Mouse (Mus musculus) forebrain, embryonic 11.5 days (tissue): ENCODE measurements around the gene Celf6. TPM values are rescaled to one million over a fixed set of nuclear protein-coding genes. Genes with fewer than 3 reads are reported as not detected.

Experiments
- ATAC-seq: fragments of 200-750 bp; cut with Nextera tagmentation; replicated peaks from 2 replicates; pipeline ENCODE4 v1.8.0; 2017; ENCODE audit warnings: moderate TSS enrichment; ENCODE audit not compliant: low FRiP score
- DNase-seq: peaks from one replicate; pipeline ENCODE4 v3.0.0-alpha.2; 2017; ENCODE audit warnings: low spot score
- H3K27ac ChIP-seq: fragments of 300-500 bp; sonication (generic); 2 replicates; pipeline ENCODE4 v1.5.1; 2014; ENCODE audit warnings: low read depth, low read length
- H3K27me3 ChIP-seq: fragments of 300-500 bp; sonication (generic); 2 replicates; pipeline ENCODE4 v1.6.1; 2014; ENCODE audit warnings: mild to moderate bottlenecking, low read length, mixed read lengths; ENCODE audit not compliant: control insufficient read depth, insufficient read depth
- H3K36me3 ChIP-seq: fragments of 300-500 bp; sonication (generic); 2 replicates; pipeline ENCODE4 v1.6.1; 2014; ENCODE audit warnings: mild to moderate bottlenecking, low read length, moderate library complexity, mixed read lengths; ENCODE audit not compliant: control insufficient read depth, insufficient read depth
- H3K4me1 ChIP-seq: fragments of 300-500 bp; sonication (generic); replicated peaks from 2 replicates; pipeline ENCODE4 v1.6.1; 2014; ENCODE audit warnings: low read length, mixed read lengths; ENCODE audit not compliant: control insufficient read depth, insufficient read depth
- H3K4me2 ChIP-seq: fragments of 300-500 bp; sonication (generic); 2 replicates; pipeline ENCODE4 v1.6.1; 2014; ENCODE audit warnings: low read depth, mild to moderate bottlenecking, low read length, moderate library complexity, mixed read lengths; ENCODE audit not compliant: severe bottlenecking
- H3K4me3 ChIP-seq: fragments of 300-500 bp; sonication (generic); 2 replicates; pipeline ENCODE4 v1.5.1; 2014; ENCODE audit warnings: low read depth, low read length
- H3K9ac ChIP-seq: fragments of 300-500 bp; sonication (generic); 2 replicates; pipeline ENCODE4 v1.6.1; 2014; ENCODE audit warnings: low read length
- H3K9me3 ChIP-seq: fragments of 300-500 bp; sonication (generic); 2 replicates; pipeline ENCODE4 v1.6.1; 2016; ENCODE audit warnings: low read length, mixed read lengths; ENCODE audit not compliant: control insufficient read depth
- WGBS: fragments of 180-500 bp; shearing (Covaris S2); extraction: QIAGEN DNeasy Blood & Tissue Kit; methylation state at CpG from one replicate; pipeline ENCODE4 v1.1.7; 2014; 5-methylcytosine and 5-hydroxymethylcytosine counted together
- polyA plus RNA-seq: library from polyadenylated mRNA; unstranded; fragments of >200 nt; fragmentation: Nextera tagmentation; extraction: Ambion mirVana; gene quantifications from 2 replicates; pipeline ENCODE4 v1.2.1, GENCODE M21; 2014

Gene Celf6
- polyA plus RNA-seq, 1 experiment from 2014 or later, result 8.3 TPM

DNA sequence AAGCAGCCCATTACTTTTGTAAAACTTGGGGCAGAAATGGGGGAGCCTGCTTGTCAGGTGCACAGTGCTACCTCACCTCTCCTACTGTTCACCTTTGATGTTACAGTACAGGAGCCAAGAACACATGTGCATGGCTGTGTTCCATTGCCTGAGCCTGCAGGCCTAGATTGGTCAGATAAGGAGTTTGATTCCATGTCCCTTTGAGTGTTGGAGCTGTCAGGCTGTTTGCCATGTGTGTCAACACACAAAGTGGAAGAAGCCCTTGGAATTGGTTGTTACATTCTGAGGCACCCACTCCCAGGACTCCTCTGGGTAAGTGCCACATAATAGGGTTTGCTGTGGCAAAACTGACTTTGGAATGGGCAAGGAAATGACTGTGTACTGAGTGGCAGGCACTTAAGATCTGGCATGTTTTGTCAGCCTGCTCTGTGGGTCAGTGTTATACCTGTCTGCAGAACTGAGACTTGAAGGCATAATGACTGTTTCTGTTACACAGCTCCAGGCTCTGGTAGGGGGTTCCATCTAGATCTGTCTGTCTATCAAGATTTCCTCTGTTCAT, 34.9 kb upstream of the Celf6 start:
- H3K4me1 ChIP-seq, result peaks cover 5% of the 10 kb centered on the region; the same call in 1 of the 2 replicates
- H3K9ac ChIP-seq, result no peak overlapping the region
- no peak overlapping the region for H3K4me3 ChIP-seq
- H3K27ac ChIP-seq, result no peak overlapping the region
- DNase-seq, result no peak
- no peak overlapping the region for H3K4me2 ChIP-seq
- H3K36me3 ChIP-seq, result no peaks in the 10 kb centered on the region
- 0 out of 2 replicates have a peak, but pooled peaks cover 2% of the 10 kb centered on the region for H3K27me3 ChIP-seq
- no peaks in the 10 kb centered on the region for H3K9me3 ChIP-seq
- no peak for ATAC-seq

DNA sequence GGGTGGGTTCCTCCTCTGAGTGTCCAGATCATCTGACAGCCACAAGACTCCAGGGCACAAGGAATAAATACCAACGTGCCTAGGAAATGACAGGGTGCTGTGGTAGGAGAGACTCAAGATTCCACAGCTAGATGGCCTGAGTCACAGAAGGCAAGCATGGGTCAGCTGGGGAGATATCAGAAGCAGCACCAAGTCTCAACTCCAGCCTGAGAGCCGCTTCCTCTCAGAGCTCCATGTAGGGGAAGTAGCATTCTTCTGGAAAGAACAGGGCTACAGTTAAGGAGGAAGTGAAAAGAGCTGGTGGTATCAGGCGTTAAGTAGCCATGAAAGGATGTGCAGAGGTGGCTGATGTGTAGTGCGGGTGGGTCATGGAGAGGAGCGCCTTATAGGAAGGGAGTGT, 33.0 kb upstream of the Celf6 start:
- Histone ChIP-seq H3K4me2 (no peak overlapping the region), H3K9ac (no peak overlapping the region), H3K27ac (no peak overlapping the region), H3K4me3 (no peak overlapping the region), H3K27me3 (0 out of 2 replicates have a peak, but pooled peaks cover 2% of the 10 kb centered on the region), H3K36me3 (no peaks in the 10 kb centered on the region), H3K9me3 (no peaks in the 10 kb centered on the region), H3K4me1 (peaks cover 5% of the 10 kb centered on the region; the same call in 1 of the 2 replicates)
- WGBS, result 93% methylated on average over 5 of the region's 5 CpGs
- DNase-seq, result no peak
- no peak for ATAC-seq

DNA sequence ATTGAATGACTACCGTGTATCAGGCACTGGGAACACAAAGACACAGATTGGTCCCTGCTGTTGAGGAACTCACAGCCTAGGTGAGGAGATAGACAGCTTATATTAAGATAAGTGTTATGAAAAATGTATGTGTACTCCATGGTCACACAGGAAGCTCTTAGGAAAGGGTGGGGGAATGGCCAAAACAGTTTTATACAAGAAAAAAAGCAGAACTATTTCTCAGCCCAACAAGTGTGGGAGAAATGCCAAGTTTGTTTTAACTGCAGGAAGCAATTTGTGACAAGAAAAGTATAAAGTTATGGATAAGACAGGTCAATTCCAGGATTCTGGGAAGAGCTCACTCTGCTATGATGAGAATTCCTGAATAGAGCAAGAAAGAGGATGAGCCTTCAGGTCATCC, 29.8 kb upstream of the Celf6 start:
- DNase-seq, result no peak
- no peak for ATAC-seq

DNA sequence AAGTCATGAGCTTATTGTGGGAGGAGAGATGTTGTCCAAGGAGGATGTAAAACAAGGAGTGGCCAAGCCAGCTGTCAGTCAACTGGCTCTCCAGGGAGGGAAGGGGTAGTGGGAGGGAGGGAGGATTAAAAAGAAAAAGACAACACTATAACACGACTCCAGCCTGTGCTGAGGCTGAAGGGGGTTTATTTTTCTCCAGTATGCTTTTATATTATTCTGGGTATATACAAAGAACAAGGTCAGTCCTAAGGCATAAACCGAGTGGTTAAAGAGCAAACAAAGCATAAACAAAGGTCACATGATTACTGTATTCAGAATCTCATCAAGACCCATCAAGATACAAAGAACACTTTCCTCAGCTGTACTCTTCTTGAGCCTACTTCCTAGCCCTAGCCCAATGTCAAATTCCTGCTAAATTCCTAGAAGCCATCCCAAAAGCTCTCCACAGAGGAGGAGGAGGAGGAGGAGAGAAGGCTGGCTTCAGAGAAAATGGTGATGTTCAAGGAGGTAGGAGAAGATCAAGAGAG, 28.7 kb upstream of the Celf6 start:
- Histone ChIP-seq H3K27me3 (0 out of 2 replicates have a peak, but pooled peaks cover 2% of the 10 kb centered on the region), H3K36me3 (no peaks in the 10 kb centered on the region), H3K4me2 (no peak overlapping the region), H3K4me1 (no peaks in the 10 kb centered on the region), H3K4me3 (no peak overlapping the region), H3K9me3 (no peaks in the 10 kb centered on the region), H3K9ac (no peak overlapping the region), H3K27ac (no peak overlapping the region)
- ATAC-seq (no peak), DNase-seq (no peak)
- WGBS, result 52% methylated on average over 2 of the region's 2 CpGs

More for the DNA sequence above, 29.8 kb upstream of the Celf6 start:
- Histone ChIP-seq H3K9me3 (no peaks in the 10 kb centered on the region), H3K9ac (no peak overlapping the region), H3K36me3 (no peaks in the 10 kb centered on the region), H3K4me1 (no peaks in the 10 kb centered on the region), H3K27ac (no peak overlapping the region), H3K4me2 (no peak overlapping the region), H3K27me3 (0 out of 2 replicates have a peak, but pooled peaks cover 2% of the 10 kb centered on the region), H3K4me3 (no peak overlapping the region)
- 91% methylated on average over 1 of the region's 1 CpGs for WGBS

DNA sequence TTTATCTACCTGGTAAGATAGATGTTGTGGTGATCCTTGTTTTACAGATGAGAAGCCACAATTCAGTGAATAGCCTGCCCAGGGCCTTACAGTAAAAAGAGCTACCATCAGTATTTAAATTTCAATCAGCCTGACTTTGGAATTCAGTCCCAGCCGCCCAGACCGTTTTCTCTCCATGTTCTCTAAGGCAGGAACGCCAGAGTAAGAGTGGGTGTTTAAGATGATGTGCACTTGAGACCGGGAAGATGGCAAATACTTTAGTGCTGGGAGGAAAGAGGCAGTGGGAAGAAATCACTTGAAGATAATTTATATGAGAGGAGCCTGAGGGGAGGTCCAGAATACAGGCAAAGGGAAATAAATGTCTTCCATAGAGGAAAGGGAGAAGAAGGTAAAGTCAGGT, 27.6 kb upstream of the Celf6 start:
- Histone ChIP-seq H3K4me2 (no peak overlapping the region), H3K27me3 (0 out of 2 replicates have a peak, but pooled peaks cover 2% of the 10 kb centered on the region), H3K9me3 (no peaks in the 10 kb centered on the region), H3K27ac (no peak overlapping the region), H3K9ac (no peak overlapping the region), H3K4me1 (no peaks in the 10 kb centered on the region), H3K4me3 (no peak overlapping the region), H3K36me3 (no peaks in the 10 kb centered on the region)
- 90% methylated on average over 4 of the region's 4 CpGs for WGBS
- DNase-seq (no peak), ATAC-seq (no peak)

DNA sequence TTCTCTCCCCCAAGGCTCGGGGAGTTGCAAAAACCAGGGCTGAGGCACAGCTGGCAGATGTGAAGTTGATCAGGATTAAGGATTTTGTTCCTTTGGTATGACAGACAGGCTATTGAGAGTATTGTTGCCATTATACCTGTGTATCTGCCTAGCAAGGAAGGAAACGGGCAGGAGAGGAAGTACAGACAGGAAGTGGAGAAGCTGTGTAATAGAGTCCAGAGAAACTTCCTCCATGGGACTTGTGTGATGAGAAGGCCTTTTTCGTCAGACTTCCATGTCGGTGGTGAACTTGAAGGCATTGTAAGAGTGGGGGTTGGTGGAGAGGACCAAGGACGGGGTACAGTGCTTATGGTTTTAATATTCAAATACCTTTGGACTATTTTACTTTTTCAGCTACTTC, 26.7 kb upstream of the Celf6 start:
- Histone ChIP-seq H3K4me3 (no peak overlapping the region), H3K9me3 (no peaks in the 10 kb centered on the region), H3K36me3 (no peaks in the 10 kb centered on the region), H3K4me2 (no peak overlapping the region), H3K27ac (no peak overlapping the region), H3K9ac (no peak overlapping the region), H3K4me1 (no peaks in the 10 kb centered on the region), H3K27me3 (0 out of 2 replicates have a peak, but pooled peaks cover 2% of the 10 kb centered on the region)
- WGBS, result 90% methylated on average over 5 of the region's 5 CpGs
- ATAC-seq (no peak), DNase-seq (no peak)

DNA sequence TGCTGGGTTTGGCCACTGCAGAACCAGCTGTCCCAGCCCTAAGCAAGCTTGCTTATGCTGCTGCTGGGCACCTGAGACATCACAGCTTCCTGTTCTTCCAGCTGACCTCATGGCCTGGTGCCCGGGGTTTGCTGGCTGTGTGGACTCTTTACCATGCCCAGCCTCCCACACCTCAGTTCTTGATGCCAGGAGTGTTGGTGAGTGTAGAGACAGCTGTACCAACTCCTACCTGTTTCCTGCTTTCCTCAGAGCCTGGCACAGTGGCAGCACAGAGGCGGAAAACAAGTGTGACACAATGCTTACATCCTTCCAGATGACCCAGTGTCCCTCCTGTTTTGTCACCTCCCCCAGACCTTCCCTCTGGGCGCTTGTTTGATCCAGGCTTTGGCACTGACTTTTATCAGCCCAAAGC, 26.1 kb upstream of the Celf6 start:
- no peak for ATAC-seq

DNA sequence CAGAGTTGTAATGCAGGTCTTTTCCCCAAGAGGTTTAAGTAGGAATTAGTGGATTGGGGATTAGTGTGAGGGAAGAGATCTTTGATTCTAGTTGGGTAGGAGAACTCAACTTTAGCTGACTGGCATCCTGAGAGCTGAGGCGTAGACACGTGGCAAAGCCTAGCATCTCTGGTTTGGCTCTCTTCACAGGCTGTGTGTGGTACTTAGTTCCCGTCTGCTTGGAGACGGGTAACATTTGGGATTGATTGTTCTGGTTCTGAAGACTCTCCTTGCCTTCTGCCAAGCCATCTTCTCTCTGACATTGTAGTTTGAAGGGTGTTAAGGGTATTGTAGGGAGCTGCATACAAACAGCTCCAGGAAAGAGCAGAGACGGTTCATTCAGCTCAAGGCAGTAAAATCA, 25.1 kb upstream of the Celf6 start:
- Histone ChIP-seq H3K27ac (no peak overlapping the region), H3K4me2 (no peak overlapping the region), H3K9ac (no peak overlapping the region), H3K4me1 (no peaks in the 10 kb centered on the region), H3K36me3 (no peaks in the 10 kb centered on the region), H3K4me3 (no peak overlapping the region), H3K27me3 (no peaks in the 10 kb centered on the region), H3K9me3 (no peaks in the 10 kb centered on the region)
- 86% methylated on average over 5 of the region's 5 CpGs for WGBS
- DNase-seq, result no peak
- ATAC-seq, result no peak

More for the DNA sequence above, 26.1 kb upstream of the Celf6 start:
- H3K9me3 ChIP-seq, result no peaks in the 10 kb centered on the region
- no peak overlapping the region for H3K4me2 ChIP-seq
- no peak overlapping the region for H3K9ac ChIP-seq
- no peaks in the 10 kb centered on the region for H3K4me1 ChIP-seq
- DNase-seq, result no peak
- WGBS, result 90% methylated on average over 3 of the region's 3 CpGs
- no peaks in the 10 kb centered on the region for H3K36me3 ChIP-seq
- 0 out of 2 replicates have a peak, but pooled peaks cover 2% of the 10 kb centered on the region for H3K27me3 ChIP-seq
- no peak overlapping the region for H3K27ac ChIP-seq
- H3K4me3 ChIP-seq, result no peak overlapping the region

DNA sequence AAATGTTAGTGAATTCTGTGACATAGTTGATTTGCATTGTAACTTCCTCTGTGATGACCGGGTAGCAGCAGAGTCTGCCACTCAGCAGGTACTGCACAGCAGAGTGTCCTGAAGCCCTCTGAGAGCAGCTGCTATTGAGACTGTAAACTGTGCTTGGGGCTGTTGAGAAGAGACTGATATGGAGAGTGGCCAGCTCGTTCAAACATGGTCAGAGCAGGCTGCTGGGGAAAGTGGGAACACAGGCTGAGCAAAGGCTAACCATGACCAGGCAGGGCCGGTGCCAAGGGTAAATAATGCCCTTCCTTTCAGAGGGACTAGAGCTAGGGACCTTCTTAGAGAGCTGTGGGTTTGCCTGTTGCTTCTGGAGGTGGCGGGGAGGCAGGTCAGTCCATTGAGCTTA, 24.0 kb upstream of the Celf6 start:
- H3K36me3 ChIP-seq, result no peaks in the 10 kb centered on the region; the same call in 1 of the 2 replicates
- no peak overlapping the region for H3K4me3 ChIP-seq
- H3K9ac ChIP-seq, result no peak overlapping the region
- no peak for DNase-seq
- no peaks in the 10 kb centered on the region for H3K4me1 ChIP-seq
- 90% methylated on average over 4 of the region's 4 CpGs for WGBS
- no peak overlapping the region for H3K27ac ChIP-seq
- no peaks in the 10 kb centered on the region for H3K9me3 ChIP-seq
- no peaks in the 10 kb centered on the region for H3K27me3 ChIP-seq
- no peak overlapping the region for H3K4me2 ChIP-seq
- no peak for ATAC-seq
